Mouse (Mus musculus) fibroblast of lung, adult 2 months (primary cell): ENCODE measurements around the gene C87499.
A peak's percentile ranks its signal among the peaks of the same experiment; 100 is the strongest.

Experiments
- DNase-seq: peaks from one replicate; pipeline ENCODE4 v3.0.0-alpha.2; 2011; ENCODE audit warnings: low read depth

C87499 gene

GRCm38 (mm10) chr4:88634311-88634710 is at the start of gene C87499:
Gene C87499, minus strand, starts transcription at chr4:88634411.
- DNase-seq, result no peak

- DNase-seq, result no peak
Measured at GRCm38 (mm10) chr4:88683812-88684211, 49.6 kb upstream of the C87499 start, which contains the start of gene Ifna2. Gene Ifna2, minus strand, starts transcription at chr4:88683912.

GRCm38 (mm10) chr4:88681353-88681752 is 47.1 kb upstream of the C87499 start:
- no peak for DNase-seq

GRCm38 (mm10) chr4:88680362-88680761 is 46.2 kb upstream of the C87499 start:
- no peak for DNase-seq

- no peak for DNase-seq
Measured at GRCm38 (mm10) chr4:88676824-88677223, 42.6 kb upstream of the C87499 start, which contains the start of gene Ifna16. Gene Ifna16, minus strand, starts transcription at chr4:88676924.

- no peak for DNase-seq
Measured at GRCm38 (mm10) chr4:88655461-88655860, 21.2 kb upstream of the C87499 start.

GRCm38 (mm10) chr4:88653644-88654043 is 19.4 kb upstream of the C87499 start:
- DNase-seq, result no peak

GRCm38 (mm10) chr4:88644359-88644758 is 10.1 kb upstream of the C87499 start, which contains the start of gene Ifna13:
Gene Ifna13, minus strand, starts transcription at chr4:88644459.
- DNase-seq, result no peak

- no peak for DNase-seq
Measured at GRCm38 (mm10) chr4:88642526-88642925, 8.3 kb upstream of the C87499 start.

GRCm38 (mm10) chr4:88641077-88641831 is 7.0 kb upstream of the C87499 start:
- peak; percentile 95 for DNase-seq

GRCm38 (mm10) chr4:88640704-88641076 is 6.5 kb upstream of the C87499 start:
- DNase-seq, result no peak

- no peak for DNase-seq
Measured at GRCm38 (mm10) chr4:88603276-88603675, 30.9 kb downstream of the C87499 start, which contains the start of gene Ifna12. Gene Ifna12, minus strand, starts transcription at chr4:88603376.

GRCm38 (mm10) chr4:88592285-88592684 is 41.9 kb downstream of the C87499 start, which contains the start of gene Ifna9:
Gene Ifna9, minus strand, starts transcription at chr4:88592385.
- DNase-seq, result no peak
